Mouse (Mus musculus): ENCODE results near the gene Lamtor3. TPM values are rescaled to one million over a fixed set of nuclear protein-coding genes. Genes with fewer than 3 reads are reported as not detected.
A peak's percentile ranks its signal among the peaks of the same experiment; 100 is the strongest.

The Lamtor3 gene
- polyA plus RNA-seq, 1 experiment: 41.5 TPM

DNA sequence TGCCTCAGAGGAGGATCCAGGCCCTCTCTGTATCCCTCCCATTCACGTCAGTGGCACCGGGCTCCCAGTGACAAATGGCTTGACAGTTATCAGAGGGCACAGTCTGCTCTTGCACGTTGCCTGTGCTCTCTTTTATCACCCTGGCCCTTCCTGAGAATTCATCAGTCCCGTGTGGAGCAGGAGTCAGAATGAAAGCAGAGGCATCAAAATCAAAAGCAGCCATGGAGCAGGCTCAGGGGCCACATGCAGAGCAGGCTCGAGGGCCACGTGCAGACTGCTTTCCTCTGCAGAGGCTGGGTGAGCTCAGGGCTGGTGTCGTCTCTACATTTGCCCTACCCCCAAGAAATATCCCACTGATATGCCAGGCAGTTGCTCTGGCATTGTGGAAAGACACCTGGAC is 33.5 kb downstream of the Lamtor3 start:
- Histone ChIP-seq H3K36me3 (ENCODE audit: control insufficient read depth, insufficient read depth, low read length) (no peaks in the 10 kb centered on the region), H3K4me3 (ENCODE audit: insufficient read depth, low read depth, low read length) (no peak overlapping the region), H3K27me3 (replicated peaks; ENCODE audit: control insufficient read depth, insufficient read depth, low read length) (no peaks in the 10 kb centered on the region), H3K27ac (ENCODE audit: insufficient read depth, low read depth, low read length) (peak overlapping the region; percentile 26; the same call in 1 of the 2 replicates), H3K4me1 (ENCODE audit: control insufficient read depth, insufficient read depth, low read length) (no peaks in the 10 kb centered on the region)
- 51% methylated on average over 7 of the region's 7 CpGs for WGBS
- no peak for DNase-seq
- TF ChIP-seq POLR2A (IDR thresholded peaks at IDR 0.05; ENCODE audit: low read depth, low read length) (no peak), CTCF (conservative IDR thresholded peaks at IDR 0.05; ENCODE audit: insufficient read depth, insufficient read length, low read depth, low read length) (no peak)

DNA sequence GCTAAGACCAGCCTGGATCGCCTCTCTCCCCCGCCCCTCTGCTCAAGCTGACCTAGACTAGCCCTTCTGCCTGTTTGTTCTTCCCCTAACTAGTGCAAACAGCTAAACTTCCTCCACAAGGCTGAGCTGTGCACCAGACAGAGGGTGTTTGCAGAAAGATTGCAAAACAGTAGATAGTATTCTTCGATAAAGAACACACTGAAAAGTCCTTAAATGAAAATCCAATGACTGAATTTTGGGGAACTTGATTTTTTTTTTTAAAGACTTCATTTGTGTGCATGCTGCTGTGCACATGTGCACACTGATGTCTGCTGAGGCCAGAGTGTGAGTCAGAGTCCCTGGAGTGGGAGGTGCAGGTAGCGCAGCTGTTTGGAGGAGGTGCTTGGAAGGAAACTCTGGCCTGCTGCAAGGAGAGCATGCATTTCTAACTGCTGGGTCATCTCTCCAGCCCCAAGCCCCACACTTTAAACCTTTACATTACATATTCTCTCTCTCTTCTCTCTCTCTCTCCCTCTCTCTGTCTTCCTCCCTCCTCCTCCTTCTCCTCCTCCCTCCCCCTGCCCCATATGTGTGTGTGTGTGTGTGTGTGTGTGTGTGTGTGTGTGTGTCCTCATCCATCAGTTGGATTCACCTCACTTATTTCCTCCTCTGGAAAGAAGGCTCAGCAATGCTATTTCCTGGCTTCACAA is 34.1 kb downstream of the Lamtor3 start:
- Histone ChIP-seq H3K4me1 (ENCODE audit: control insufficient read depth, insufficient read depth, low read length) (no peaks in the 10 kb centered on the region), H3K27ac (ENCODE audit: insufficient read depth, low read depth, low read length) (peak overlapping the region; percentile 26; the same call in 1 of the 2 replicates), H3K27me3 (replicated peaks; ENCODE audit: control insufficient read depth, insufficient read depth, low read length) (no peaks in the 10 kb centered on the region), H3K36me3 (ENCODE audit: control insufficient read depth, insufficient read depth, low read length) (no peaks in the 10 kb centered on the region), H3K4me3 (ENCODE audit: insufficient read depth, low read depth, low read length) (no peak overlapping the region)
- TF ChIP-seq CTCF (conservative IDR thresholded peaks at IDR 0.05; ENCODE audit: insufficient read depth, insufficient read length, low read depth, low read length): no peak
- TF ChIP-seq POLR2A (IDR thresholded peaks at IDR 0.05; ENCODE audit: low read depth, low read length): no peak
- no peak for DNase-seq
- WGBS: 65% methylated on average over 4 of the region's 4 CpGs

DNA sequence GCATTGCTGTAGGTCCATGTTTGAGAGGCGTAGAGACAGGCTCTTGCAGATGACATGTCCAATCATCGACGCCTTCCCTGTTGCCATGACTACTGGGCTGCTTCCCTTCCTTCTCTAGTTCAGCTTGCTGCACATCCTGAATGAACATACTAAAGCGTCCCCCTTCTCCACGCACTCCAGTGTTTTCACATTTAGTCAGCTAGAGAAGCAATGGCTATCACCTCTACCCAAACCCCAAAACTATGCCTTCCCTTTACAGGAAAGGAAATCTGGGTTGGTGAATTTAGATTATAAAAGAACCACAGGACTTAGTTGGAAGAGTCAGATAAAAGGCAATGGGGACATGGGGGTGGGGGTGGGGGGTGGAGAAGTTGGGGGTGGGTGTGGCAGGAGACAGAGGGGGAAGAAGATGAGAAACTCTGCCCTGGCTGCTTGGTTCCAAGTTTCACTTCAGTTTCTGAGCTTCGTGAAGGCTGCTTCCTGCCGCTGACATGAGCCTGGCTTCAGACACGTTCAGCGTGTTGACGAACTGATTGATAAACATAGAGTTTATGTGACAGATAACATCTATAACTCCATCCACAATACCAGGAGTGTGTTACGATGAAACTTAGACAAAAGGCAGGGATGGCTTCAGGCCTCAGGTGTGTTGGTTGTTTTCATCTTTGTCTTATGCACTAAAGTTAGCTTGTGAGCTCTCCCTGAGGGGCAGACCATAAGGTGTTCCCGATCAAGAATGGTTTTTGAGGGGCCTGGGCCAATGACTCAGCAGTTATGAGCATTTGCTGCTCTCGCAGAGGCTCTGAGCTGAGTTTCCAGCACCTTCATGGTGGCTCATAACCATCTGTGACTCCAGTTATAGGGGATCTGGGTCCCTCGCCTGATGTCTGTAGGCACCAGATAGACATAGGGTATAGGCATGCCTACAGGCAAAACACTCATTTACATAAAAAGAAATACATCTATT is 34.9 kb downstream of the Lamtor3 start:
- Histone ChIP-seq H3K36me3 (ENCODE audit: control insufficient read depth, insufficient read depth, low read length) (no peaks in the 10 kb centered on the region), H3K27me3 (replicated peaks; ENCODE audit: control insufficient read depth, insufficient read depth, low read length) (no peaks in the 10 kb centered on the region), H3K4me3 (ENCODE audit: insufficient read depth, low read depth, low read length) (no peak overlapping the region), H3K4me1 (ENCODE audit: control insufficient read depth, insufficient read depth, low read length) (no peaks in the 10 kb centered on the region), H3K27ac (ENCODE audit: insufficient read depth, low read depth, low read length) (no peak overlapping the region)
- 74% methylated on average over 14 of the region's 14 CpGs for WGBS
- TF ChIP-seq CTCF (conservative IDR thresholded peaks at IDR 0.05; ENCODE audit: insufficient read depth, insufficient read length, low read depth, low read length) (no peak), POLR2A (IDR thresholded peaks at IDR 0.05; ENCODE audit: low read depth, low read length) (no peak)
- DNase-seq: peak; percentile 13

DNA sequence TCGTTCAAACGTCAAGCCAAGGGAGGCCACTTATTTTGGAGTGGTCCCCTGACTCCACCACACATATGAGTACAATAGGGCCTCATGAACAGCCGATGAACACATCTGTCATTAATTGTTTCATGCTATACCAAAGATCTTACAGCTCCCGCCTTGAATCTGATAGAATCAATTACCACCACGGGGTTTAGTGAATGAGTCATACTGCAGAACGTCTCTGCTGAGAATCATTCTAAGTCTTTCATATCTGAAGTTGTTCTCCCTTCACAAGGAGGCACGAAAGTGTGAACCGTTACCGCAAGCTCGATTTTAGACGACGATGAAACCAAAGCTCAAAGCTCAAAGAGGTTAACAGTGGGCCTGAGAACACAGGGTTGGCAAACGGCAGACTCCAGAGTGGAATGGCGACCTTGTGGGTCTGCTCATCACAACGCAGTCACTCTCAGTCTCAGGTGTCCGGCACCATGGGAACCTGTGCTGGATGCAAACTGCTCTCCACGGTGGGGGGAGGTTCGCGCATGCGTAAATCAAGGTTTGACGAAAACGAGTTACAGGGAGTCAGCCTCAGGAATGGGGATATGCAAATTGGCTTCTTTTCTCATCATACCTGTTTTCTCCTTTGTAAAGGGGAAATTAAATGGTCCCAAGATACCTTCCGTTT is 36.1 kb downstream of the Lamtor3 start:
- Histone ChIP-seq H3K27me3 (replicated peaks; ENCODE audit: control insufficient read depth, insufficient read depth, low read length) (no peaks in the 10 kb centered on the region), H3K27ac (ENCODE audit: insufficient read depth, low read depth, low read length) (no peak overlapping the region), H3K36me3 (ENCODE audit: control insufficient read depth, insufficient read depth, low read length) (no peaks in the 10 kb centered on the region), H3K4me3 (ENCODE audit: insufficient read depth, low read depth, low read length) (no peak overlapping the region), H3K4me1 (ENCODE audit: control insufficient read depth, insufficient read depth, low read length) (no peaks in the 10 kb centered on the region)
- TF ChIP-seq CTCF (conservative IDR thresholded peaks at IDR 0.05; ENCODE audit: insufficient read depth, insufficient read length, low read depth, low read length): no peak
- TF ChIP-seq POLR2A (IDR thresholded peaks at IDR 0.05; ENCODE audit: low read depth, low read length): no peak
- 78% methylated on average over 23 of the region's 23 CpGs for WGBS
- DNase-seq: no peak

DNA sequence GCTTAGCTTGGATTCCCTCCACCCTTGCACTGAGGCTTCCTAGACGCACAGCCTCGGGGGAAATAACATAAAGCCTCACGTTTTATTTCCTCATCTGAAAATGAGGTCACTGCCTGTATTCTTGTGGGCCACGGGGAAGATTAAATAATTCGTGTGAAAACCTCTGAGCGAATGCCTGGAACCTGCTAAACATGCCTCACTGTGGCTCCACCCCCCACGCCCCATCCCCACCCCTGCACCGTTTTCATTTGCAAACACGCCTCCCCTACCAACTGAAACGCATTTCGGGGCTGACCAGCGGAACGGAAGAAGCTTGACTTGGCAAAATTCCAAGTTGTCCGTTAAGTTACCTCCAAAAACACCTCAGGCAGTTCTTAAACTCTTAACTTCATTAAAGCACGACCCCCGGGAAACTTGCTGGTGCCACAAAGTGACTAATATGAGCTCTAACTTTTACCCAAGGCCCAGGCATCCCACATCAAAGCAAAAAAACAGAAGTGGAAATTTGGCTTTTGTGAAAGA is 37.3 kb downstream of the Lamtor3 start:
- peak; percentile 15 for DNase-seq
- H3K4me3 ChIP-seq (ENCODE audit: insufficient read depth, low read depth, low read length): no peak overlapping the region
- H3K4me1 ChIP-seq (ENCODE audit: control insufficient read depth, insufficient read depth, low read length): no peaks in the 10 kb centered on the region
- H3K27me3 ChIP-seq (replicated peaks; ENCODE audit: control insufficient read depth, insufficient read depth, low read length): no peaks in the 10 kb centered on the region
- TF ChIP-seq POLR2A (IDR thresholded peaks at IDR 0.05; ENCODE audit: low read depth, low read length) (no peak), CTCF (conservative IDR thresholded peaks at IDR 0.05; ENCODE audit: insufficient read depth, insufficient read length, low read depth, low read length) (no peak)
- no peaks in the 10 kb centered on the region for H3K36me3 ChIP-seq (ENCODE audit: control insufficient read depth, insufficient read depth, low read length)
- H3K27ac ChIP-seq (ENCODE audit: insufficient read depth, low read depth, low read length): no peak overlapping the region
- WGBS: 10% methylated on average over 16 of the region's 16 CpGs

DNA sequence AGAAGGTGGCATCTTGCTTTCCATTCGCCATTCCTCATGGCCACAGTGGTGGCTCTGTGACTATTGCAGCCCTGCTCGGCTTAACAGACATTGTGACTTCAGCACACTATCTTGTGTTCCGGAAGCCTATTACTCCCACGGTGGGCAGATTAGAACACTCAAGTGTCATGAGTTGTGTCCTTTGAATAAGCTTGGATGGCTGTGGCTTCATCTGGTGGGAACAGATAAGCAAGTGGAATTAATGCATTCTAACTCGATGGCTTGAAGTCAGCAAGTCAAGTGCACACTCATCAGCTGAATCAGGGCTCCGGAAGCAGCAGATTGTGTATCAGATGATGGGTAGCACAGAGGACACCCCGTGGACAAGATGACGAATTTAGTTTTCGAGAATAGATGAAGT is 39.6 kb downstream of the Lamtor3 start:
- DNase-seq: no peak
- Histone ChIP-seq H3K36me3 (ENCODE audit: control insufficient read depth, insufficient read depth, low read length) (no peaks in the 10 kb centered on the region), H3K27me3 (replicated peaks; ENCODE audit: control insufficient read depth, insufficient read depth, low read length) (no peaks in the 10 kb centered on the region), H3K4me1 (ENCODE audit: control insufficient read depth, insufficient read depth, low read length) (no peaks in the 10 kb centered on the region), H3K27ac (ENCODE audit: insufficient read depth, low read depth, low read length) (no peak overlapping the region), H3K4me3 (ENCODE audit: insufficient read depth, low read depth, low read length) (no peak overlapping the region)
- 92% methylated on average over 9 of the region's 9 CpGs for WGBS
- TF ChIP-seq CTCF (conservative IDR thresholded peaks at IDR 0.05; ENCODE audit: insufficient read depth, insufficient read length, low read depth, low read length) (no peak), POLR2A (IDR thresholded peaks at IDR 0.05; ENCODE audit: low read depth, low read length) (no peak)

All from kidney, adult 2 months (tissue).